Mouse (Mus musculus): Measurements from ENCODE around the gene Saa2. TPM values are rescaled to one million over a fixed set of nuclear protein-coding genes. Genes with fewer than 3 reads are reported as not detected.

Saa2 gene
- polyA plus RNA-seq, 1 experiment from 2014 or later: 0.19 TPM

DNA sequence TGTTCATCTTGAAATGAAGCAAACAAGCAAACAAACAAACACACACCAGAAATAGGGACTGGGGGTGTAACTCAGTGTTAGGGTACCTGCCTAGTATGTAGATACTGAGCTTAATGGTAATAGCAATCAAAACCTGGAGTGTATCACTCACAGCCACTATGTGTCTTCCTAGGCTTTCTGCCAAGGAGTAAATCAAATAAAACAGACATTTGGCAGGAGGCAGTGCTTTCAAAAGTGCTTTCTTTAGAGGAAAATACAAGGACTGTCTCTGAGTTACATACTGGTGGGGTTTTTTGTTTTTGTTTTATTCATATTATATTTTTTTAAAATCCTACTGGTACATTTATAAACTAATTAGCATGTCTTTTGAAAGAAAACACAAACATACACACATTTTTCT lies 15.8 kb downstream of the Saa2 start:
- DNase-seq (no peak), ATAC-seq (no peak)
- Histone ChIP-seq H3K36me3 (replicated peaks; ENCODE audit: insufficient read depth, low read length) (peaks cover 44% of the 10 kb centered on the region), H3K4me2 (ENCODE audit: low read depth, low read length) (no peak overlapping the region), H3K27me3 (ENCODE audit: insufficient read depth, low read length) (no peaks in the 10 kb centered on the region), H3K4me1 (ENCODE audit: insufficient read depth) (no peaks in the 10 kb centered on the region), H3K27ac (ENCODE audit: low read depth) (no peak overlapping the region), H3K9ac (replicated peaks) (no peak overlapping the region), H3K4me3 (ENCODE audit: low read depth, low read length) (no peak overlapping the region), H3K9me3 (ENCODE audit: low read length) (no peaks in the 10 kb centered on the region)
- TF ChIP-seq EP300 (IDR thresholded peaks at IDR 0.05; ENCODE audit: low read depth) (no peak), CTCF (IDR thresholded peaks at IDR 0.05; ENCODE audit: low read depth) (no peak)

DNA sequence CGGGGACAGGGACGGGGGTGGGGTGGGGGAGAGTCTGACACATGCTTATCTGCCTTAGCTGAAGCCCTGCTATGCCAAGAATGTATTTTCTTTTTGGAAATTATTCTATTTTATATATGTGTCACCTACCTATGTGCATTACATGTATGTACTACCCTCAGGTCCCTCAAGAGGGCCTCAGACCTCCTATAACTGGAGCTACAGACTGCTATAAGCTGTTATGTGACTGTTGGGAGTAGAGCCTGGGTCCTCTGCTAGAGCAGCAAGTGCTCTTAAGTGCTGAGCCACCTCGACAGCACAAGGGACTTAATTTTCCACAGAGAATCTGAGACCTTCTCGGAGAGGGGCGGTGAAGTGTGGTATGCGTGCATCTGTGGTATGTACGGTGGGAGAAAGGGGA lies 16.9 kb downstream of the Saa2 start:
- Histone ChIP-seq H3K36me3 (replicated peaks; ENCODE audit: insufficient read depth, low read length) (peaks cover 43% of the 10 kb centered on the region), H3K9ac (replicated peaks) (no peak overlapping the region), H3K27me3 (ENCODE audit: insufficient read depth, low read length) (no peaks in the 10 kb centered on the region), H3K4me3 (ENCODE audit: low read depth, low read length) (no peak overlapping the region), H3K9me3 (ENCODE audit: low read length) (no peaks in the 10 kb centered on the region), H3K27ac (ENCODE audit: low read depth) (no peak overlapping the region), H3K4me2 (ENCODE audit: low read depth, low read length) (no peak overlapping the region), H3K4me1 (ENCODE audit: insufficient read depth) (no peaks in the 10 kb centered on the region)
- TF ChIP-seq CTCF (IDR thresholded peaks at IDR 0.05; ENCODE audit: low read depth) (no peak), EP300 (IDR thresholded peaks at IDR 0.05; ENCODE audit: low read depth) (no peak)
- no peak for ATAC-seq
- 84% methylated on average over 7 of the region's 7 CpGs for WGBS (ENCODE audit: insufficient replicate concordance)
- no peak for DNase-seq

DNA sequence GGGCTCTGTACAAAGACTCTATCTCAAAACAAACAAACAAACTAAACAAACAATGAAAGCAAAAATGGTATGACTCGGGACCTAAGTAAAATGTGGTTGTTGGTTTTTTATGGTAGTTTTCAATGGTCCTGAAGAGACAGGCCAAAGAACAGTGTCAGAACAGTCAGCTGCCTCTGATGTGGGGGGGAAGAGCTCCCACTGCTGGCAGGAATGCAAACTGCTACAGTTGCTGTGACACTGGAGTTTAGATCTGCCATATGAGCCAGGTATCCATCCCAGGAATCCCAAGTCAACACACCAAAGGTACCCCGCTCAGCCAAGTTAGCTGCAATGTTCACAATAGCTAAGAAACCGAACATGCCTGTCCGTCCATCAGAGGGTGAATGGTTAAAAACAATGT lies 19.1 kb downstream of the Saa2 start:
- peak; percentile 79 for DNase-seq
- TF ChIP-seq EP300 (IDR thresholded peaks at IDR 0.05; ENCODE audit: low read depth) (no peak), CTCF (IDR thresholded peaks at IDR 0.05; ENCODE audit: low read depth) (peak; percentile 97)
- no peaks in the 10 kb centered on the region for H3K27me3 ChIP-seq (ENCODE audit: insufficient read depth, low read length)
- peak; percentile 44; the same call in 1 of the 2 replicates for ATAC-seq
- no peak overlapping the region for H3K4me2 ChIP-seq (ENCODE audit: low read depth, low read length)
- no peak overlapping the region for H3K4me3 ChIP-seq (ENCODE audit: low read depth, low read length)
- WGBS (ENCODE audit: insufficient replicate concordance): 50% methylated on average over 4 of the region's 4 CpGs
- H3K27ac ChIP-seq (ENCODE audit: low read depth): no peak overlapping the region
- H3K9ac ChIP-seq (replicated peaks): no peak overlapping the region
- peaks cover 42% of the 10 kb centered on the region for H3K36me3 ChIP-seq (replicated peaks; ENCODE audit: insufficient read depth, low read length)
- no peaks in the 10 kb centered on the region for H3K9me3 ChIP-seq (ENCODE audit: low read length)
- no peaks in the 10 kb centered on the region for H3K4me1 ChIP-seq (ENCODE audit: insufficient read depth)

DNA sequence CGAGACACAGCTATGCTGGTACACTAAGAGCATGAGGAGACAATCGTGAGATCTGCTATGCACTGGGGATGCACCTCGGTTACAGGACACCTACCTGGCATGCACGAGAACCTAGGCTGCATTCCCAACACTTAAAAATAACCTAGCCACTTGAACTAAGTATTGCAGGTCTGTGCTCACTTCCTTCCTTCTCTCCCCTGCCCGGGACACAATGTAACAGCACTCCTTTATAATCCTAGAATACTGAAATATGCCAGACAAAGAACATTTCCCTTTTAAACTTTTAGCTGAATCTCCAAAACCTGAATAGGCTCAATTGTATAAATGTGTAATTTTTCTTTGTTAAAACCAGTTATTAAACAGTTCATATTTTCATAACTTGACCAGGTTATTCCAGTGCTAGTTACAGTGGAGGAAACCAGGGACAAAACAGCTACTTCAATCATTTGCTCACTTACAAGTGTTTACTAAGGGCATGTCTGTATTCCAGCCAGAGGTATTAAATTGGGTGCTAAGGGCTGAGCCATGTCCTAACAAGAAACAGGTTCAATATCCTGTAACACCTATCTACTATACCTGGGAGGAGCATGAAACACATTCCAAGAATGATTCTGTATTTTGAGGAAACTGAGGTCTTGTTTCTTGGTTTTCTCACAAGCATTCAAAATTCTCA lies 37.7 kb downstream of the Saa2 start:
- Histone ChIP-seq H3K36me3 (replicated peaks; ENCODE audit: insufficient read depth, low read length) (peaks cover 33% of the 10 kb centered on the region), H3K9me3 (ENCODE audit: low read length) (no peaks in the 10 kb centered on the region), H3K27ac (ENCODE audit: low read depth) (no peak overlapping the region), H3K4me1 (ENCODE audit: insufficient read depth) (peaks cover 3% of the 10 kb centered on the region; the same call in 1 of the 2 replicates), H3K4me2 (ENCODE audit: low read depth, low read length) (no peak overlapping the region), H3K4me3 (ENCODE audit: low read depth, low read length) (no peak overlapping the region), H3K9ac (replicated peaks) (no peak overlapping the region), H3K27me3 (ENCODE audit: insufficient read depth, low read length) (no peaks in the 10 kb centered on the region)
- TF ChIP-seq EP300 (IDR thresholded peaks at IDR 0.05; ENCODE audit: low read depth): no peak
- no peak for TF ChIP-seq CTCF (IDR thresholded peaks at IDR 0.05; ENCODE audit: low read depth)
- WGBS (ENCODE audit: insufficient replicate concordance): 70% methylated on average over 5 of the region's 5 CpGs
- ATAC-seq: no peak
- no peak for DNase-seq

DNA sequence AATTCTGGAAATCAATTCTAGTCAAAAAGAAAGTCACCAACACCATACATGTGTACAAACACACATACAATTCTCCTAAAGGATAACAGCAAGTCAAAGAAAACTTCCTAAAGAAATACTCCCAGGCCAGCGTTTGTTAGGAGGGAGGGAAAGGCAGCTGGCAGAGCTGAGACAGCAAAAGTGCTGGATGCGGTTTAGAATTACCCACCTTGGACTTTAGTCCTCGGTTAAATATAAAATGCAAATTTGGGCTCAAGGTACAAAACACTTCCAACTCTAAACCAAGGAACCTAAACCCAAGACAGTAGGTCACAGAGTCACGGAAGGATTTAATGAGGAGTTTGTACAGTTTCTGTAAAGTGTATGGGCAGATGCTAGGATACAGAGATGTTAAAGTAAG lies 42.3 kb downstream of the Saa2 start:
- H3K9ac ChIP-seq (replicated peaks): no peak overlapping the region

DNA sequence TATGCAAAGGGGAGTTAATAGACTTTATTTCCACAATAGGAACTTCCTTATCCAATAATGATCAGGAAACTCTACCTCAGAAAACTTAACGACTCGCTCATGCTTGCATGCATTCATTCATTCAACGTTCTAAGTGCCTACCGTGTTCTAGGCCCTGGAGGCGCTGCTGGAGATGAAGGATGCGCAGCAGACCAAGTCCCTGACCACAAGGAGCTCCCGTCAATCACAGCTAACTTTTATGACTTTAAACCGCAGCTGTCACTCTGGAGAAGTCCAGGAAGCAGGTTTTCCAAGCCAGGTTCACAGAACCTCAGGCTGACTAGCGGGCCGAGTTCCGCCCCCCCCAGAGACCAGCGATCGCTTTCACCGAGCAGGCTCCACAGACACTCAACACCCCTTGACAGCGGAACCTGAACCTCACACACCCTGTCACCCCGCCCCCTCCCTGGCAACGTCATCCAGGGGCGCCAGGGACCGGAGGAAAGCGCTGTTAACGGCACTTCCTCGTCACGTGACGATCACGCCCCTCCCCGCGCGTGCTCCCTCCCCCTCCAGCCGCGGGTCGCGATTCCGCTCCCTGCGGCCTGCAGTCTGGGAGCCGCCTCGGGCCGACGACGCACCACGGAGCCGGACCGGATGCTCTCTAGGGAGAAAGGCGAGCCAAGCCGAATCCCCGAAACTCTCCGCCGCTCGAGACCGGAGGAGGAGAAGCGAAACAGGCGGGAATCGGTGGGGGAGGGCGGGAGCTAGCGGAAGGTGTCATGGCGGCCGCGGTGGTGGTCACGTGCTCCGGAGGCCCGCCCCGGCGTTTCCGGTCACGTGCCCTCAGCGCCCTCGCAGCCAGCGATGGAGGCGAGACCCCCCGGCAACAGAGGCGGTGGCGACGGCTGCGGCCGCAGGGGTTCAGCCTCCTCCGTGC lies 44.0 kb downstream of the Saa2 start, which contains the start of the genes Hps5 and Gtf2h1:
TSS of gene Hps5 (minus strand) at position 778 of the 919 bp plus-strand sequence.
TSS of gene Gtf2h1 (plus strand) at position 817 of the 919 bp plus-strand sequence.
- WGBS (ENCODE audit: insufficient replicate concordance): under 1% methylated on average over 67 of the region's 75 CpGs

More for the DNA sequence above, 42.3 kb downstream of the Saa2 start:
- TF ChIP-seq CTCF (IDR thresholded peaks at IDR 0.05; ENCODE audit: low read depth) (no peak), EP300 (IDR thresholded peaks at IDR 0.05; ENCODE audit: low read depth) (no peak)
- Histone ChIP-seq H3K4me2 (ENCODE audit: low read depth, low read length) (no peak overlapping the region), H3K27ac (ENCODE audit: low read depth) (no peak overlapping the region), H3K27me3 (ENCODE audit: insufficient read depth, low read length) (no peaks in the 10 kb centered on the region), H3K9me3 (ENCODE audit: low read length) (no peaks in the 10 kb centered on the region), H3K4me3 (ENCODE audit: low read depth, low read length) (no peak overlapping the region), H3K36me3 (replicated peaks; ENCODE audit: insufficient read depth, low read length) (peaks cover 3% of the 10 kb centered on the region), H3K4me1 (ENCODE audit: insufficient read depth) (peaks cover 22% of the 10 kb centered on the region)
- no peak for ATAC-seq
- no peak for DNase-seq
- 70% methylated on average over 4 of the region's 4 CpGs for WGBS (ENCODE audit: insufficient replicate concordance)

More for the DNA sequence above, 44.0 kb downstream of the Saa2 start, which contains the start of the genes Hps5 and Gtf2h1:
- H3K36me3 ChIP-seq (replicated peaks; ENCODE audit: insufficient read depth, low read length): peaks cover 8% of the 10 kb centered on the region
- peak; percentile 50; the same call in 1 of the 2 replicates for TF ChIP-seq EP300 (IDR thresholded peaks at IDR 0.05; ENCODE audit: low read depth)
- peak; percentile 18; the same call in 1 of the 2 replicates for TF ChIP-seq CTCF (IDR thresholded peaks at IDR 0.05; ENCODE audit: low read depth)
- no peaks in the 10 kb centered on the region for H3K9me3 ChIP-seq (ENCODE audit: low read length)
- H3K9ac ChIP-seq (replicated peaks): peak within 1 kb of the TSS; percentile 96
- peaks cover 22% of the 10 kb centered on the region for H3K4me1 ChIP-seq (ENCODE audit: insufficient read depth)
- peak; percentile 97 for ATAC-seq
- H3K27ac ChIP-seq (ENCODE audit: low read depth): peak within 1 kb of the TSS; percentile 90
- peak; percentile 99 for DNase-seq
- H3K4me3 ChIP-seq (ENCODE audit: low read depth, low read length): peak within 1 kb of the TSS; percentile 98
- H3K4me2 ChIP-seq (ENCODE audit: low read depth, low read length): peak within 1 kb of the TSS; percentile 99
- H3K27me3 ChIP-seq (ENCODE audit: insufficient read depth, low read length): no peaks in the 10 kb centered on the region

Measured in liver, postnatal 0 days (tissue).